Mouse (Mus musculus): Measurements from ENCODE around the gene Cacna1c. TPM values are rescaled to one million over a fixed set of nuclear protein-coding genes. Genes with fewer than 3 reads are reported as not detected.
A peak's percentile ranks its signal among the peaks of the same experiment; 100 is the strongest.

Gene Cacna1c
- total and polyA plus RNA-seq, 3 experiments, result 36.7 to 97.5 (median 93.5) TPM

GRCm38 (mm10) chr6:118749285-118749684, 446.9 kb downstream of the Cacna1c start:
- no peak for DNase-seq

DNA sequence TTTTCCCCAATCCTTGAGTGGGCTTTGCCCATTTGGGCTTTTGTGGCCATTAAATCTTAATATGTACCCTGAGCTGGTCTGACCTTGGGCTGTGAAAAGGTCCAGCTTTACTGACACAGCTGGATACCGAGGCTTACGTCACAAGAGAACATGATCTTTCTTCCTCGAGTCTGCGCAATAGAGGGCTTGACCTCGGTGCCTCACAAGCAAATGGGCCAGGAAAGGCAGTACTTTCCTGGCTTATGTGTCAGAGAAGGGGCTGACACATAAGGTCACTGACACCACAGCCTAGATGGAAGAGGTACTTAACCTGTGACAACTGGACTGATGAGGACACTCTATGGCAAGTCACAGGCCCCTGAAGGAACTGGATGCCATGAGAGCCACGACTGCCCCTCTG, 453.5 kb downstream of the Cacna1c start:
- DNase-seq, result peak; percentile 55

GRCm38 (mm10) chr6:118741841-118742240, 454.4 kb downstream of the Cacna1c start:
- no peak for DNase-seq

DNA sequence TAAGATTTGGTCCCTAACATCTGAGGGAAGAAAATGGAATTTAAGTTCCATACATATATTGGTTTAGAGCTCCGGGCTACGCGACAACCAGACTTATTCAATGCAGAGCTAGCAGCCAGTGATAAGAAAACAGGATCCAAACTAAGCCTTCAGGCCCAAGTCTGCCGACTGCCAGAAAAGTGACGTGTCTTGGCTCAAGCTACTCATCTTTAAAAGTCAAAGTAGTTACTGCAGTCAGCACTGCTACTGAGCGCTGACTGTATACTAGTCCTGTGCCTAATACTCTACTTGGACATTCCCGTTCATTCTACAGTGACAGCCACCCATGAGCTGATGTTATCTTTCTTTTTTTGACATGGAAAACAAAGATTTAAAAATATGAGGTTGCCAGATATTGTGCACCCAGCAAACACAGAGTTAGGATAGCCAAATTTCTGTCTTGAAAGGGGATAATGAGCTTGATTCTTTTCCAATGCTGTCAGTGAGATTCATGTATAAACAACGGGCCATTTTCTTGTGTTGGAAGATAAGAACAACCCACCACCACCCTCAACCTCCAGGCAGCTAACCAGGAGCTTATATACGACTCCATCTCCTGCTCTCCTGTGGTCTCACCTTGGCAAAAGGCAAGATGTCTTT, 456.1 kb downstream of the Cacna1c start:
- peak; percentile 56 for DNase-seq

DNA sequence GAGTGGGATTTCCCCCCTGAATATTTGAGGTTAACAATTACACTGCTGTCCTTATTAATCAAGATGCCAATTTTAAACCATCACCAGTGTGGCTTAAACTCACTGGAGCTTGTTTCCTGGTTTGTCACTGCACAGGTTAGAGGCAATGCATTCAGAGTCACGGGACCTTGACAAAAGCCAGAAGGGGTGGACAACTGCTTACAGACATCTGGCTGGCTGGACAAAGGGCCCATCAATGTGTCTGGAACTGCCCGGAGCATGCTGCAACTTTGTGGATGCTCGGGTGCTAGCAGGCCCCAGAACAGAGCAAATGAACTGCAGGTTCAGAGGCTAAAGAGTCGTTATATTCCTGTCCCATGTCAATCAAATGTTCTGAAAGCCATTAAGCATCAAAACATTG, 456.9 kb downstream of the Cacna1c start:
- DNase-seq, result no peak

GRCm38 (mm10) chr6:118738656-118739055, 457.6 kb downstream of the Cacna1c start:
- no peak for DNase-seq

- DNase-seq, result no peak
Measured at GRCm38 (mm10) chr6:118737078-118737477, 459.1 kb downstream of the Cacna1c start.

DNA sequence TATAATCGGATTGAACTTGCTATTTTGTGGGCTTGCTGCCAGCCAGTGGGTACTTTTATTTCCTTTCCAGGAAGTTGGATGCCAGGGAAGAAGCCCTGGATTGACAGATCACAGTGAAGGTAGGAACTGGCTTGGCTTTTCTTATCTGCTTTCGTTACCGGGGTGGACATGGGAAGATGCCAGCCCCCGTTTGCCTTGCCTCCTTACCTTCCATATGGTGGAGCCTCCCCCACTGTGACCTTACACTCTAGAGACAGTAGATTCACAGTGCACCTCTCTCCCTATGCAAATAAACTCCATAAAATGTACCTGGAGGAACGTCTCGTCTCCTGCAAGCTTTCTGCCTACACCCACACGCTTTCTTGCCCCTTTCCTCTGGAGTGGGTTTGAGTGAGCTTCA, 459.7 kb downstream of the Cacna1c start:
- DNase-seq, result no peak

- no peak for DNase-seq
Measured at GRCm38 (mm10) chr6:118735145-118735544, 461.1 kb downstream of the Cacna1c start.

DNA sequence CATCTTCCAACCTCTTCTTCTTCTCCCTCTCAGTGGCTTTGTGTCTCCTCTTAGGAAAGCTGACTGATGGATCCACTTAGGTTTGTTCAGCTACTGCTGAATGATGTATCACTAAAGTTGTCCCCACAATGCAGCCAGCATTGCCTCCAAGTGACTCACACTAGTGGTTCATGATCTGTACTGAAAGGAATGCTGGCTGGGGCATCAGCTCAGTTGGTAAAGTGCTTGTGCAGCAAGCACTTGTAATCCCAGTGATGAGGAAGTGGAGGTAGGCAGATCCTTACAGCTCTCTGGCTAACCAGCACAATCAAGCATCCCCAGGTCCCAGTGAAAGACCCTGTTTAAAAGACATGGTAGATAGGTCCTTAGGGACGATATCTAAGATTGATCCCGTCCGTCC, 464.3 kb downstream of the Cacna1c start:
- peak; percentile 56 for DNase-seq

- DNase-seq, result no peak
Measured at GRCm38 (mm10) chr6:118724908-118725307, 471.3 kb downstream of the Cacna1c start.

DNA sequence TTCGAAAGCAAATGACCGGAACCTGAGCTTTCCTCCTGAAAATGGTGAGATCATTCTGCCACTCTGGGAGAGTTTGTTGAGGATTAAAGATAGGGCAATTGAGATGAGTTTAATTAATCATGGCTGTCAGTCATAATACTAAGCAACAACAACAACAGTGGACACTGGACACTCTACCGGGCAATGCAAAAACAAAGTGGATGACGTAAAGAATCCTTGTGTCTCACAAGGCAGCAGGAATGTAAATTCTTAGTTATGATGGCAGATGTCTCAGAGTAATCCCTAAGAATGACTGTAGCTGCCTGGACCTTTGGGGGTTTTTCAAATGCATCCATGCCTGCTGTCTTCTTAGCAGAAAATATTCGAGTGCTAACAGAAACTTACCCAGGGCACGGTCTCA, 471.8 kb downstream of the Cacna1c start:
- no peak for DNase-seq

DNA sequence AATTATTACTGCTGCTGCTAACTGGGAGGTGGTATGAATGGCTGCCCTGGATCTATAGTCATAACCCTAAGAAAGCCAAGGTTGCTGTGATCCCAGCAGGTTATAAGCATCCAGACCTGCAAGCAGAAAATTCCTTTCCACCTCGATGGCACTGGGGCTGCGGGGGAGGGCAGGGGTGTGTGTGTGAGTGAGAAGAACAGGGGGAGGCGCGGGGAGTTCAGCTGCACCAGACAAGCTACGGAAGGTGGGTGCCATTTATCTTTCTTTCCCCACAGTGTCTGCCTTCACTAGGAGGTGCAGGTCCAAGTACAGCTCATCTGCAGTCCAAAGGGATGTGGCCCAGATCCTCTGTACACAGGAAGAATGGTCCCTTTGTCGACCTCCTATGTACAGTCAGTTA, 473.9 kb downstream of the Cacna1c start:
- no peak for DNase-seq

GRCm38 (mm10) chr6:118719486-118719885, 476.7 kb downstream of the Cacna1c start:
- DNase-seq, result no peak

GRCm38 (mm10) chr6:118713286-118713685, 482.9 kb downstream of the Cacna1c start:
- no peak for DNase-seq

- no peak for DNase-seq
Measured at GRCm38 (mm10) chr6:118711677-118712322, 484.4 kb downstream of the Cacna1c start.

DNA sequence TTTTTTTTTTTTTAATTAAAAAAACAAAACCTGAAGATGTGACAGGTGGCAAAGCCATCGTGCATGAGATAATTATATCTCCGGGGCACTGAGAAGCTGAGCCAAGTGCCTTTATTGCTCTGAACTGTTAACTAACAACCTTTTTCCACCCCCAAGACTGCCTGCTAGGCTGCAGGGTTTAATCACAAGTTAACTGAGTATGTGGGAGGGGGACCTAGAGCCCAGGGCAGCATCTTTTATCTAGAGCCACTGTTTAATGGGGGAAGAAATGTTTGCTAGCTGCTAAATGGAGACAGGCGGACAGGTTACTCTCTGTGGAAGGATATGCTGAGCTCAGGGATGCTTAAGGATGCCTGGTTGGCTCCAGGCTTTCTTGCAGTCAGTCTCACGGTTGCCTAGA, 489.2 kb downstream of the Cacna1c start:
- no peak for DNase-seq

GRCm38 (mm10) chr6:118705840-118706239, 490.4 kb downstream of the Cacna1c start:
- DNase-seq, result no peak

GRCm38 (mm10) chr6:118694626-118695025, 501.6 kb downstream of the Cacna1c start:
- no peak for DNase-seq

DNA sequence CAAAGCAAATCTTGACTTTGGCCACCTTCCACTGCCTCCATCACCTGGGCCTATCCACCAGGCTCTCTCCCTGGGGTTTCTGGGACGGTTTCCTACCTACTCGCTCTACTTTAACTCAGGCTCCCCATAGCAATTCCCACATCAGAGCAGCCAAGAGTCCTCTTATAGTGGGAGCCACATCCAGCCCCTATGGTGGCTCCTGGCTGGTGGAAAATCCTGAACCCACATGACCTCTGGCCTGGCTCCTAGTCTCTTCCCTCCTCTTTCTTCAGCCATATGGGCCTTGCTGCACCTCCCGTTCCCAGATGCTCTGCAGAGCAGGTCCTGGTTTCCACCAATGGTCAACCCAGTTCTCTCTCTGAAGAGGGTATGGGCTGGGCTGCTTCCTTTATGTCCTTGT, 506.8 kb downstream of the Cacna1c start:
- DNase-seq, result no peak

- DNase-seq, result no peak
Measured at GRCm38 (mm10) chr6:118688856-118689255, 507.4 kb downstream of the Cacna1c start.

GRCm38 (mm10) chr6:118680814-118681213, 515.4 kb downstream of the Cacna1c start:
- no peak for DNase-seq

DNA sequence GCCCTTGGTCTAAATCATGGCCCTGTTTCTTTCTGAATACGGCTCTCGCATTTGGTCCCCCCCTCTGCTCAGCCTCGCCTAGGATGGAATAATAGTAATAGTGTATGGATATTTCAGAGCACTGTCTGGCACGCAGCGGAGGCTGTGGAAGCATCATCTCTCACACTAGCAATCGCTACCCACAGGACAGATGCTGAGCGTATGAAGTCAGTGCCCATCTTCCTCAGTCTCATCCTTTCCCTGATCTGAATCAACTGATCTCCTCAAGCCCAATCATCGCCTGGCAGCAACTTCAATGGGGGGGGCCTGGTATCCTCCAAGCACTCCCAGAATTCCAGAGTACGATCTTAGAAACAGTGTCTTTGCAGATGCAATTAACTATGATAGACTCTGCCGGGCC, 518.2 kb downstream of the Cacna1c start:
- DNase-seq, result no peak

GRCm38 (mm10) chr6:118677306-118677705, 518.9 kb downstream of the Cacna1c start:
- DNase-seq, result no peak

Data from adrenal gland, adult 2 months (tissue).